Comparison of ENCODE assay signal across 11 mouse cellular contexts in the genomic region with DNA sequence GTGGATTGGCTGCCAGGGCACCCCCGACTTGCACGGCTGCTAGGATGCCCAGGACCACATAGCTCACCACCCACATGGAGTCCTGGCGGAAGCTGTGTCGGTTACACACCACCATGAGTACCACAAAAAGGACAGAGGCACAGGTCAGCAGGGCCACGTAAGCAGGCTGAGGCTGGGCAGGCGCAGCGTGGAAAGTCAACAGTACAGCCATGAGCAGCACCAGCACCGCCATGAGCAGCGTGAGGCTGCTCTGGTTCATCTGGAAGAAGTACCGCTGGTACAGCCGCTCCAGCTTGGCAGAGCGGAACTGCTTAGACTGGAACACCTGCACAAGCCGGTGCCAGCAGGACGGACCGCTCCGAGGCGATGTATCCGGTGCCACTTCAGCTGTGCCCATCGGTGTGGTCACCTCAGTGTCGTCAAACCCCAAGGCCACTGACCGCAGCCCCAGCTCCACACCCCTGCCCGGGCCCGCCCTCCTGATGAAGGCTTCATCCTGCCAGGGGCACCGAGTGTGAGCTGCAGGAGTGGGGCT. TPM values are rescaled to one million over a fixed set of nuclear protein-coding genes. Genes with fewer than 3 reads are reported as not detected.
DNase-seq lines count a peak whose midpoint lies in the region; ATAC-seq lines count a peak whose summit lies in the region.
"Had no signal": no experiment of that assay in that cellular context is flagged by ENCODE, and none has a peak within 500 bp of the region (broad histone marks: within the 10 kb centered on the region; RNA-seq: fewer than 3 reads in every experiment).

No protein-coding gene starts in this region.

- WGBS in embryonic facial prominence, embryonic 15.5 days, result 90% methylated on average over 24 of the region's 24 CpGs
- WGBS in kidney, embryonic 15.5 days, result 86% methylated on average over 24 of the region's 24 CpGs
- WGBS in stomach, embryonic 15.5 days, result 90% methylated on average over 24 of the region's 24 CpGs
- WGBS in midbrain, embryonic 14.5 days, result 94% methylated on average over 24 of the region's 24 CpGs

- H3K4me2 ChIP-seq in embryonic facial prominence, embryonic 15.5 days (replicated peaks), result no peak overlapping the region
- H3K4me2 ChIP-seq in kidney, embryonic 15.5 days, result peak overlapping the region; percentile 63
- H3K4me2 ChIP-seq in stomach, embryonic 15.5 days, result no peak overlapping the region
- H3K4me2 ChIP-seq in midbrain, embryonic 14.5 days (ENCODE audit: low read length), result no peak overlapping the region
- H3K4me2 ChIP-seq: hindbrain, embryonic 15.5 days had no signal

- no peak overlapping the region for H3K4me3 ChIP-seq in embryonic facial prominence, embryonic 15.5 days (replicated peaks)
- peak overlapping the region; percentile 41; the same call in 1 of the 2 replicates for H3K4me3 ChIP-seq in kidney, embryonic 15.5 days (replicated peaks)
- H3K4me3 ChIP-seq in stomach, embryonic 15.5 days (replicated peaks), result no peak overlapping the region
- no peak overlapping the region for H3K4me3 ChIP-seq in midbrain, embryonic 14.5 days (replicated peaks; ENCODE audit: low read depth, low read length)
- H3K4me3 ChIP-seq: hindbrain, embryonic 15.5 days; midbrain, embryonic 10.5 days had no signal

- no peaks in the 10 kb centered on the region for H3K9me3 ChIP-seq in embryonic facial prominence, embryonic 15.5 days (replicated peaks)
- H3K9me3 ChIP-seq in kidney, embryonic 15.5 days (replicated peaks), result no peaks in the 10 kb centered on the region
- no peaks in the 10 kb centered on the region for H3K9me3 ChIP-seq in stomach, embryonic 15.5 days
- no peaks in the 10 kb centered on the region for H3K9me3 ChIP-seq in midbrain, embryonic 14.5 days (ENCODE audit: control insufficient read depth, low read length)
- H3K9me3 ChIP-seq: hindbrain, embryonic 15.5 days; midbrain, embryonic 10.5 days had no signal

- no peaks in the 10 kb centered on the region for H3K27me3 ChIP-seq in embryonic facial prominence, embryonic 15.5 days
- no peaks in the 10 kb centered on the region for H3K27me3 ChIP-seq in kidney, embryonic 15.5 days
- no peaks in the 10 kb centered on the region for H3K27me3 ChIP-seq in stomach, embryonic 15.5 days (replicated peaks)
- H3K27me3 ChIP-seq in midbrain, embryonic 14.5 days (ENCODE audit: control insufficient read depth, insufficient read depth, low read length), result no peaks in the 10 kb centered on the region
- H3K27me3 ChIP-seq: hindbrain, embryonic 15.5 days had no signal

- no peak overlapping the region for H3K9ac ChIP-seq in embryonic facial prominence, embryonic 15.5 days
- no peak overlapping the region for H3K9ac ChIP-seq in kidney, embryonic 15.5 days
- 0 out of 2 replicates have a peak overlapping the region, but pooled peaks have one; percentile 12 for H3K9ac ChIP-seq in stomach, embryonic 15.5 days
- H3K9ac ChIP-seq in midbrain, embryonic 14.5 days (replicated peaks; ENCODE audit: low read length), result no peak overlapping the region
- H3K9ac ChIP-seq: hindbrain, embryonic 15.5 days had no signal

- peaks cover 50% of the 10 kb centered on the region for H3K4me1 ChIP-seq in embryonic facial prominence, embryonic 15.5 days
- peaks cover 83% of the 10 kb centered on the region for H3K4me1 ChIP-seq in kidney, embryonic 15.5 days
- peaks cover 46% of the 10 kb centered on the region for H3K4me1 ChIP-seq in stomach, embryonic 15.5 days
- peaks cover 21% of the 10 kb centered on the region for H3K4me1 ChIP-seq in midbrain, embryonic 14.5 days (ENCODE audit: control insufficient read depth, insufficient read depth, low read length)

- ATAC-seq in embryonic facial prominence, embryonic 15.5 days (ENCODE audit: insufficient number of reproducible peaks, low FRiP score, low TSS enrichment, low read depth), result no peak
- no peak for ATAC-seq in kidney, embryonic 15.5 days (replicated peaks; ENCODE audit: low FRiP score)
- ATAC-seq in stomach, embryonic 15.5 days (ENCODE audit: insufficient read depth, low FRiP score, low read depth), result no peak
- no peak for ATAC-seq in midbrain, embryonic 14.5 days (ENCODE audit: low FRiP score, low TSS enrichment)

- H3K27ac ChIP-seq in embryonic facial prominence, embryonic 15.5 days (replicated peaks), result peak overlapping the region; percentile 77; the same call in 1 of the 2 replicates
- H3K27ac ChIP-seq in kidney, embryonic 15.5 days, result peak overlapping the region; percentile 92
- no peak overlapping the region for H3K27ac ChIP-seq in stomach, embryonic 15.5 days
- H3K27ac ChIP-seq in midbrain, embryonic 14.5 days (replicated peaks; ENCODE audit: low read depth, low read length), result no peak overlapping the region
- H3K27ac ChIP-seq: hindbrain, embryonic 15.5 days; midbrain, embryonic 10.5 days had no signal

- peak; percentile 48 for DNase-seq in kidney, adult 11 months
- DNase-seq in kidney, adult 8-10 months, result no peak
- DNase-seq in frontal cortex, postnatal 36 days (ENCODE audit: low spot score in 2 of 2), result no peak
- no peak for DNase-seq in midbrain, embryonic 14.5 days
- DNase-seq: cerebellum, postnatal 36 days; retina, postnatal 1 day had no signal

- peaks cover 41% of the 10 kb centered on the region for H3K36me3 ChIP-seq in embryonic facial prominence, embryonic 15.5 days
- H3K36me3 ChIP-seq in kidney, embryonic 15.5 days, result peaks cover 55% of the 10 kb centered on the region
- peaks cover 21% of the 10 kb centered on the region for H3K36me3 ChIP-seq in stomach, embryonic 15.5 days
- peaks cover 38% of the 10 kb centered on the region for H3K36me3 ChIP-seq in midbrain, embryonic 14.5 days (ENCODE audit: control insufficient read depth, insufficient read depth, low read length)

RNA-seq across cellular contexts. Expression of a gene that starts 5.8 kb away (rescaled TPM):
- polyA plus RNA-seq in embryonic facial prominence, embryonic 15.5 days (2015; fragmentation: Nextera tagmentation; extraction: Ambion mirVana), result 18.1 and 19.6 TPM in 2 replicates
- 23.6 and 25.4 TPM in 2 replicates for polyA plus RNA-seq in kidney, embryonic 15.5 days (2015; fragmentation: Nextera tagmentation; extraction: Ambion mirVana)
- 21.9 and 22.5 TPM in 2 replicates for polyA plus RNA-seq in stomach, embryonic 15.5 days (2015; fragmentation: Nextera tagmentation; extraction: Ambion mirVana)
- polyA plus RNA-seq in midbrain, embryonic 14.5 days (2014; fragmentation: Nextera tagmentation; extraction: Ambion mirVana), result 9.6 and 12.2 TPM in 2 replicates

RNA-seq across cellular contexts. Expression of a gene that starts 26.5 kb away (rescaled TPM):
- polyA plus RNA-seq in embryonic facial prominence, embryonic 15.5 days (2015; fragmentation: Nextera tagmentation; extraction: Ambion mirVana), result 45.7 and 48.2 TPM in 2 replicates
- 29.8 and 36.6 TPM in 2 replicates for polyA plus RNA-seq in kidney, embryonic 15.5 days (2015; fragmentation: Nextera tagmentation; extraction: Ambion mirVana)
- 29.0 and 32.2 TPM in 2 replicates for polyA plus RNA-seq in stomach, embryonic 15.5 days (2015; fragmentation: Nextera tagmentation; extraction: Ambion mirVana)
- polyA plus RNA-seq in midbrain, embryonic 14.5 days (2014; fragmentation: Nextera tagmentation; extraction: Ambion mirVana), result 130 and 136 TPM in 2 replicates

RNA-seq across cellular contexts. Expression of a gene that starts 33.3 kb away (rescaled TPM):
- 0.43 TPM in 1 of 2 replicates, not detected in the other for polyA plus RNA-seq in embryonic facial prominence, embryonic 15.5 days (2015; fragmentation: Nextera tagmentation; extraction: Ambion mirVana)
- polyA plus RNA-seq in kidney, embryonic 15.5 days (2015; fragmentation: Nextera tagmentation; extraction: Ambion mirVana), result 0.76 TPM in 1 of 2 replicates, not detected in the other
- polyA plus RNA-seq in stomach, embryonic 15.5 days (2015; fragmentation: Nextera tagmentation; extraction: Ambion mirVana), result 0.43 TPM in 1 of 2 replicates, not detected in the other
- polyA plus RNA-seq in midbrain, embryonic 14.5 days (2014; fragmentation: Nextera tagmentation; extraction: Ambion mirVana), result 0.58 TPM in 1 of 2 replicates, not detected in the other
- polyA plus RNA-seq: hindbrain, embryonic 15.5 days; midbrain, embryonic 10.5 days had no signal

RNA-seq across cellular contexts. Expression of a gene that starts 33.4 kb away (rescaled TPM):
- polyA plus RNA-seq in embryonic facial prominence, embryonic 15.5 days (2015; fragmentation: Nextera tagmentation; extraction: Ambion mirVana), result 54.7 and 57.5 TPM in 2 replicates
- polyA plus RNA-seq in kidney, embryonic 15.5 days (2015; fragmentation: Nextera tagmentation; extraction: Ambion mirVana), result 61.0 and 66.4 TPM in 2 replicates
- polyA plus RNA-seq in stomach, embryonic 15.5 days (2015; fragmentation: Nextera tagmentation; extraction: Ambion mirVana), result 46.7 and 48.6 TPM in 2 replicates
- 59.7 and 65.8 TPM in 2 replicates for polyA plus RNA-seq in midbrain, embryonic 14.5 days (2014; fragmentation: Nextera tagmentation; extraction: Ambion mirVana)

RNA-seq across cellular contexts. Expression of a gene that starts 58.6 kb away (rescaled TPM):
- 25.1 and 27.9 TPM in 2 replicates for polyA plus RNA-seq in embryonic facial prominence, embryonic 15.5 days (2015; fragmentation: Nextera tagmentation; extraction: Ambion mirVana)
- polyA plus RNA-seq in kidney, embryonic 15.5 days (2015; fragmentation: Nextera tagmentation; extraction: Ambion mirVana), result 23.1 and 23.7 TPM in 2 replicates
- polyA plus RNA-seq in stomach, embryonic 15.5 days (2015; fragmentation: Nextera tagmentation; extraction: Ambion mirVana), result 22.9 and 26.8 TPM in 2 replicates
- 17.7 and 24.9 TPM in 2 replicates for polyA plus RNA-seq in midbrain, embryonic 14.5 days (2014; fragmentation: Nextera tagmentation; extraction: Ambion mirVana)

Comparison
In these comparisons a context has a peak if more than half of its experiments do, and no peak if none do; other contexts are left out.
1. H3K27ac ChIP-seq: peak in embryonic facial prominence, embryonic 15.5 days (single experiment) and kidney, embryonic 15.5 days (single experiment); none in stomach, embryonic 15.5 days (single experiment) and midbrain, embryonic 14.5 days (single experiment).